Mouse (Mus musculus): ENCODE measurements at regions not wholly inside any gene's neighbourhood (a gene's known extent, or its start where the extent isn't known, plus 50 kb on each side); places are given as distances from the start of the nearest gene placed in this dataset.
"Not testable (repeated sequence)": the region's sequence is repeated elsewhere in the genome, so short reads cannot be mapped to it uniquely, and the experiment has no call there.

DNA sequence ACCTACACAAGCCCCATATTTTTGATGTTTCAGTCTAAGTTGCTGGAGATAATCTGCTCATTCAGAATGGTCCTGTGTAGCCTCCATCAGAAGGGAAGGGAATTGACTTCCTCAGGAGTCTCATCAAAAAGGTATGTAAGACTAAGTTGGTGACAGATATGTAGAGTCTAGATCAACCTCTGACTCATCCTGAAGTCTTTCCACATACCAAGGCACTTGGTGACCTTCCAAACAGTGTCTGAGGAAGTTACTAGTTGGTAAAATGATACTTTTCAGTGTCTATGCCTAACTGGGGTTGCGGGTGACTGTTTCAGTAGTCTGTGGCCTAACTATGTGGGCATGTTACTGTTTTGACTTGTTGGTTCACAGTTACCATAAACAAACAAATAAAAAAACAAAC, 133.0 kb upstream of the Plcb4 start:
- no peak for DNase-seq
- intact Hi-C loops (cut with DNase I; ENCODE audit: low total_unique reads) = no loop called here

DNA sequence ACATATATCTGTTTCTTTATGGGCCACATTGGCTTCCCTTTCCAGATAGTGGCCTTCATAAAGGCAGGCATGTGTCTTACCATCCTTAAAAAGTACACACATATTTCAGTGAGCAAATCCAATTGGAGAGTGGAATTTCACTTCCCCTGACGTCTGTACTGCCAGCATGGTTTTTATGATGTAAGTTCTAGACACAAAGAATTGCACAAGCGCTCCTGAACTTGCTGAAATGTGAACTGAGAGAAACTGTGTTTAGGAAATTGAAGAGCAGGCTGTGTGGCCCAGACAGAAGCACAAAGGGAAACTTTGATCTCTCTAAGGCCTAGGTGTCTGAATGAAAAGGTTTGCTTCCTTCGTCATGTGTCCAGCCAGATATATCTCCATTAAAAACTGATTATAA, 129.2 kb upstream of the Plcb4 start:
- no peak for DNase-seq

DNA sequence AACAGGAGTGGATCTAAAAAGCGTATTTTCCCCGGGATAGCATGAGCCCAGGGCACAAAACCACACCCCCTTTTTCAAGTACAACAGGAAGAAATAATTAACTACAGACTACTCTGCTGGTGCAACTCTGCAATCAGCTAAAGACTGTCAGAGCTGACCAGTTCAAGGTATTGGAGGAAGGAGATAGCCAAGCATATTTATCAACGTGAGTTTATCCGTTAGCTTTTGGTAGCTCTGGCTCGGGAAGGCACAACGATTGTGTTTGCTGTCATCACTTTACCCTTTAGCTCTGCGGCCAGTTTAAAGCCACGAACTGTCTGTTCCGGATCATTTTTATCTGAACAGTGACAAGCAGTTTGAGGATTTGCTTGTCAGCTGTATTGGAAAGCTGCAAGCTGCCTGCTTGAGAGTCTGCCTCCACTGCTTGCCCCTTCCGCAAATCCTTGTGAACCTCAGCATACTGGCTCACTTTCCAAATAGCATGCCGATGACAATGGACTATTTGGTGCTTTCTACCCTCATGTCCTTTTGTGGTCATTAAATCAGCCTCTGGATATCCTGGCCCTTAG, 122.4 kb upstream of the Plcb4 start:
- DNase-seq = no peak
- intact Hi-C loops (cut with DNase I; ENCODE audit: low total_unique reads) = no loop called here

More for the DNA sequence above, 129.2 kb upstream of the Plcb4 start:
- intact Hi-C loops (cut with DNase I; ENCODE audit: low total_unique reads) = no loop called here

DNA sequence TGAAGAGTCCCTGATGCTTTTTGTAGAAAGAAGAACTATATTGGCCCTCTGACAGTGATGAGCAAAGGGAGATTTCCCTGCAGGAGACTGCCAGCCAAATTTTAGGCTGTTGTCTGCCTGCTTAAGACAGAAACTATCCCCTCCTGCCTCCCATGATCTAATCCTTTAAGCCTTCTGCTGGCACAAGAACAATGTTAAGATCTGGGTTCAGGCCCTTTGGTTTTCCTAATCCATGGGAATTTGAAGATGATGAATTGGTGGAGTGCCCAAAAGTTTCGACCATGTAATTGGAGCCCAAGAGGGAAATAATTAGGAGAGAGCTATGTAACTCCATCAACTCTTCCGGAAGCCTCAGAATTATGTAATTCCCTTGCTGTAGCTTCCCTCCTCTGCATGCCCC, 120.8 kb upstream of the Plcb4 start:
- no peak for DNase-seq
- intact Hi-C loops (cut with DNase I; ENCODE audit: low total_unique reads) = no loop called here

DNA sequence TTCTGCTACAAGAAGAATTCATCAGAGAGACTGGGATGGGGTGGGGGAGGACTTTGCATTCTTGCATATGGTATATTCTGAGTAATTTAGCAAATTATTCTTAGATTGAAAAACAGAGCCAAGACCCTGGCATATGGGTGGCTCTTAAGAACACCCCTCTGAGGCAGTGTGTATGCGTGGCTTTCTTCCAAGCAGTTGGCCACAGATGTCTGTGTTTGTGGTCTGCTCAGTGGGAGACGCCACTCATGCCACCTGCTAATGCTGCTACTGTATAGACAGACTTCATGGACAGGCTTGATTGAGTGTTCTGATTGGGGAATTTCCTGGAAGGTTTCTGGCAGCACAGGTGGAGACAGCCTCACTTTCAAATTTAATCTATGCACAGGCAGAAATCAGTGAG, 117.8 kb upstream of the Plcb4 start:
- intact Hi-C loops (cut with DNase I; ENCODE audit: low total_unique reads) = no loop called here
- DNase-seq = no peak

DNA sequence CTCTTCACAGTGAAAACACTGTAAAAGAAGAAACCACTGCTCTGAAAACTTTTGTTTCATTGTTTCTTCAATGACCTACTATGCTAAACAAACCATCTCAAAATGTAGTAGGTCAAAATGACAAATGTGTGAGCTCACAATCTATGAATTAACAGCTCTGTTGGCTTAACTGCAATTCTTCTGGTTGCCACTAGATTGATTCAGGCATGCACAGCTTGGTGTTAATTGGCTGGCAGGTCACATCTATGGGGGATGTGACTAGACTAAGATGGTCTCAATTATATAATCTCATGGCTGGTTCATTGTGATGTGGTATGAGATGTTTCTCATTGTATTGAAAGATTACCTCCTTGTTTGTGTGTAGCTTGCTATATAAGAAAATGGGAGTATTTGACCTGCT, 116.9 kb upstream of the Plcb4 start:
- intact Hi-C loops (cut with DNase I; ENCODE audit: low total_unique reads) = no loop called here
- DNase-seq = no peak

DNA sequence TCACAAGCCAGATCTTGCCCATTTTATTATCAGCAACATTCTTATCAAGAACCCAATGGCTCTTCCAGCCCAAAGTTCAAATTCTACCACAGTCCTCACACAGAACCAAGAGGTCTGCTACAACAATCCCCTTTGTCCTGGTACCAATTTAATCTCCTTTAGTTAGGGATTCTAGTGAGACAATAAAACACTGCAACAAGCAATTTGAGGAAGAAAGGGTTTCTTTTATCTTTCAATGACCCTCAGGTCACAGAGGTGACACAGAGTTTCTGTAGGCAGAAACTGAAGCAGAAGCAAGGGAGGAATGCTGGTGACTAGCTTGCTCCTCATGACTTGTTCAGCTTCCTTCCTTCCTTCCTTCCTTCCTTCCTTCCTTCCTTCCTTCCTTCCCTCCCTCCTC, 113.9 kb upstream of the Plcb4 start:
- intact Hi-C loops (cut with DNase I; ENCODE audit: low total_unique reads) = no loop called here

DNA sequence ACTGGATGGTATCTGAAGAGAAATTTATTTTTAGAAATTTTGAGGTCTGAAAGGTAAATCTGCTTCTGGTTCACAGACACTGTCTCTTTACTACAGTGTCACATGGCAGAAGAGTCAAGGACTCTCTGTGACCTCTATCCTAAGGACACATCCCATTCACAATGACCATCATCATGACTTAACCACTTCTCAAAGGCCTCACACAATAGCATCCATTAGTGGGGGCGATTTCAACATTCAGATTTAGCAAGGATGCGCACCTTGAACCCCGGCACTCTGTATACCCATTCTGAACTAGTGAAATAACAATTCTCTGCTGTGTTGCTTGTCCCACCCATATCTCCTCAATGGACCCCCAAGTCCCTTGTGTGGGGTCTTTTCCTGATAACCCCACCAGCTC, 110.8 kb upstream of the Plcb4 start:
- intact Hi-C loops (cut with DNase I; ENCODE audit: low total_unique reads) = no loop called here
- DNase-seq = no peak

More for the DNA sequence above, 113.9 kb upstream of the Plcb4 start:
- no peak for DNase-seq

DNA sequence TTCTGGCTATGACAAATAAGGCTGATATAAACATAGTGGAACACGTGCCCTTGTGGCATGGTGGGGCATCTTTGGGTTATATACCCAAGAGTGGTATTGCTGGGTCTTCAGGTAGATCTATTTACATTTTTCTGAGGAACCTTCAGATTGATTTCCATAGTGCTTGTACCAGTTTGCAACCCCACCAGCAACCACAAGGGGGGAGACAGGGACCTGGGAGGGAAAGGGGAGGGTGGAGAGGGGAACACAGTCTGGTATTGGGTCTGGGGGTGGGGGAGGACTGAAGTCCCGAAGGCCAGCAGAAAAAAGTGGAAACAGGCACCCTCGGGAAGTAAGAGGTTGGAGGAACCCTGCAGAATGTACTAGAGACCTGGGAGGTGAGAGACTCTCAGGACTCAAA, 105.8 kb upstream of the Plcb4 start:
- DNase-seq = no peak
- intact Hi-C loops (cut with DNase I; ENCODE audit: low total_unique reads) = no loop called here

DNA sequence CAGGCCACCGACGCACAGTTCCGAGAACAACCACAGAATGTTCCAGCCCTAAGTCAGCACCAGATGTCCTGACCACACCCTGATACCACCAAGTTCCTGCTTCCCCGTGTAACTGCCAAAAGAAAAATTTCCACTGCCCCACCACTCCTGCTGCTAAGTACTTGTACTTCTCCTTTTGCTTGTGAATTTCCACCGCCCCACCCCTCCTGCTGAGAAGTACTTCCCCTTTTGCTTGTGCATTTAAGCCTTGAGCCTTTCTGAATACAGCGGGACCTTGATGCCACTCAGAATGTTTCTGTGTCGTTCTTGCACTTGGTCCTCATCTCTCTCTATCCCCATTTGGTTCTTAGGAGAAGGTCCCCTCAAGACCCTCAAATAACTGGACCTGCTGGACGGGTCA, 100.8 kb upstream of the Plcb4 start:
- DNase-seq; intact Hi-C loops (cut with DNase I; ENCODE audit: low total_unique reads): not testable (repeated sequence)

DNA sequence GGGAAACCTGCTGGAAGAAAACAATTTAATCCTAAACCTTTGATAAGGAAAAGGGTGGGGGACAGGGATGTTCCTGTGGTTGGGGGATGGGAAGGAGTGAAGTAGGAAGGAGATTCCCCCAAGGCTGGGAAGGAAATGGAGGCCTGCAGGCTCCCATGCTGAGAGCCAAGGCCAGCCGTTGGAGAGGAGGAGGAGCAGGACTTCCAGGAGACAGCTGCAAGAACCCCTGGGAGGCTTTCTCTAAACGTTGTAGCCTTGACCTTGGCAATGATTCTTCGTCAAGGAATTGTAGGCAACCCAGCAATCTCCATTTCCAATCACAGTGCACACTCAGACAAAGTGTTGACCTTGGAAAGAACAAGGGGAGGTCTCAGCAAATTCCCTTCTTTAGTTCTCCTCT, 99.5 kb upstream of the Plcb4 start:
- peak; percentile 47 for DNase-seq
- intact Hi-C loops (cut with DNase I; ENCODE audit: low total_unique reads) = no loop called here

DNA sequence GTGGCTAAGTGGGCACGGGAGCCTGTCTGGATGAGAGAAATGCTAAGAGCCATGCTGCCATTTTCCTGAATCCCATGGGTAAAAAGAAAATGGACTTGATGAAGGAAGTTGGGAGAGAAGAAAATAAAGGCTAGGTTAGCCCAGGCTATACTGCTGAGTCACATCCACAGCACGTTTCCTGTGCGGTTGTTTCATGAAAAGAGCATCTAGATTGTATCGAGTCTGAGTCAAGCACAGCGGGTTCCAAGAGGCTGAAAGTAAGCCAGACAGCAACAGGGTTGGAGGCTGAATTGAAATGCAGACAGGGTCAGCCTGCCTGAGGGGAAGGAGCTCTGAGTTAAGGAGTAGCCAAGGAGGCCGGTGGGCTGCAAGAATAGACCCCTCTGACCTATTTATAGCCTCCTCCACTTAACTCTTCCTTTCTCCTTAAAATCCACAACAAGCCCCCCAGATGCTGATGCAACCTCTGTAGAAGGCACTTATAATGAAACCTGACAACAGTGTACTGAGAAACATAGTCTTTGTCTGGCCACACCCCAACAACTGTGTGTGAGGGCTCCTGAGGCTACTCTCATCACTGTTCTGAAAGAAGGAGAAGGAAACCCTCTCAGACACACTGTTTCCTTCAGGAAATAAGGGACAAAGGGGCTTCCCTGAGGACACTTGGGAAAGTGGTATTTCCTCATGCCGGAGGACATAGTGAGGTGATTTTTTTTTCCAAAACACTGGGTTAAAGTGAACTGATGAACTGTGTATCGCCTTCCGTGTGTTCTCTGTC, 98.7 kb upstream of the Plcb4 start:
- intact Hi-C loops (cut with DNase I; ENCODE audit: low total_unique reads) = loop anchor here (10.0 kb wide), 1 partner anchor 95 kb away; the partner anchor contains the start of gene Plcb4
- DNase-seq = no peak

DNA sequence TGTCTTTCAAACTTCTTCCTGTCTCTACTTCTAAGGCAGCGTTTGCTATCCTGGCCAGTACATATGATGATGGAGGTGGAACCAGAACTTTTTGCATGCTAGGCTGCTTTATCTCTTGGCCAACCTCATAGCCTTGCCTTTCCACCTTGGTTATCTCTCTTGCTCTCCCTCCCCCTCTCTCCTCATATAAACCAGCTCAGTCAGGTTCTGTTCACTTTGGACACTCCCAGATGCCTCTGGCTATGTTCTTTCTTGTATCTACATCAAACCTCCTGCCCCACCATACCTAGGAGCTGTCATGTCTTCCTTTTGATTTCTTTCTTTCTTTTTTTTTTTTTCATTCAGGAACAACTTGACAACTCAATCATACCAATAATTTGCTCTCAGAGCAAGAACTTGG, 98.0 kb upstream of the Plcb4 start:
- intact Hi-C loops (cut with DNase I; ENCODE audit: low total_unique reads) = loop anchor here (10.0 kb wide), 1 partner anchor 94 kb away; the partner anchor contains the start of gene Plcb4
- no peak for DNase-seq

DNA sequence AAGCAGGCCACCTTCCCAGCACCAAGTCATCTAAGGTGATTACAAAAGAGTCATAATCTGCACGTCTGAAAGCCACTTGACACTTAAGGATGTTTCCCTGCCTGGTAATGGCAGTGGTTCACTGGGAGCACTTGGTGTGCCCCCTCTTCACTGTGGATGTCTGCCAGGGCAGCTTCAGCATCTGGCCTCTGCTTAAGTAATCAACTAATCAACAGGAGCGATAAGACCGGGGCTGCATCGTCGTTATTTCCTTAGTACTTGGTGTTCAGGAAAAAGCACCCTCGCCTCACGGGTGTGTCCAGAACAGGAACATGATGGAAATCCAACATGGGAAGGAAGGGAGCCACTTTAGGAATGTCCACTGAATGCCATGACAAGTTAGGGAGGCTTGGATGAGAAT, 97.1 kb upstream of the Plcb4 start:
- peak; percentile 21 for DNase-seq
- intact Hi-C loops (cut with DNase I; ENCODE audit: low total_unique reads) = loop anchor here (10.0 kb wide), 1 partner anchor 93 kb away; the partner anchor contains the start of gene Plcb4

DNA sequence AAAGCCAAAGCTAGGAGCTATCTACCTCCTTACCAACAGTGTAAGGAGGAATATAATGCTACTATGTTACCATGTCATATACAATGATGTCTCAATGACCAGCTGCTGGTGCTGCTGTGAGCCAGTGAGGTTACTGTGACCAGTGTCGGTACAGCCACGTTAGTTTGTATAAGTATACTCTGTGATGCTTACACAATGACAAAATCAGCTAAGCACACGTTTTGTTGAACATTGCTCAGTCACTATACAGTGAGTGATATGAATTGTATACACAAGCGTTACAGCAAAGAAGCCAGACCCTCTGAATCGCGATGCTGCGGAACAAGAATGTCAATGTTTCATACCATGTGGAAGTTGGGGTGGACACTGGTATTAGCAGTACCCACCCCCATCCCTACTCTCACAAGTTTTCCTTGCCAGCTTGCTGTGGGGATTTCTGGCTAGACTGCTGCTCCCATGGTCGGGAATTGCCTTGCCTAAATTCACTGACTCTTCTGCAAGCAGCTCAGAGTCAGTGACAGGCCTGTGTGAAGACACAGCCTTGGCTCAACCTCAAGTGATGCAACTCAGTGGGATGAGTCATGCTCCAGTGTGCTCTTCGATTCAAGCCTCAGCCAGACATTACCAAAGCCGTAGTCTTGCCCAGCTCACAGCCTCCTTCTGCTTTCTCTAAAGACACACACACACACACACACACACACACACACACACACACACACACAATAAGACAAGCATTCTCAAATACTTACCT, 96.5 kb upstream of the Plcb4 start:
- peak; percentile 76 for DNase-seq
- intact Hi-C loops (cut with DNase I; ENCODE audit: low total_unique reads) = loop anchor here (10.0 kb wide), 1 partner anchor 92 kb away; the partner anchor contains the start of gene Plcb4

DNA sequence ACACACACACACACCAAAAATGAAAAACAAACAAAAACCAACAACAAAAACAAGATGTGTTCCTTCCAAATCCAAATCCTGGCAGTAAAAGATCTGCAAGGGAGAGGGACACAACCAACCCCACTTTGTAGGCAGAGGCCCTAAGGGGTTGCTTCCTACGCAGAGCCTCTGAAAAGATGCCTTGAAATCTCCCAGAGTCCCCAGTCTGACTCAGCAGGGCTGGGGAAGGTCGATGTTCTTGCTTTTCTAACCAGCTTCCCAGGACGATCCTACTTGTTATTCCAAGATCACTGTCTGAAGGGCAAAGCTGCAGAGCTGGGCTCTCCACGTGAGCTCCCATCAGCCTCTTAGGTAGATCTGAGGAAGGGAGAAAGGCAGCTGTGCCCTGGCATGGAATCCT, 94.6 kb upstream of the Plcb4 start:
- no peak for DNase-seq
- intact Hi-C loops (cut with DNase I; ENCODE audit: low total_unique reads) = loop anchor here (10.0 kb wide), 1 partner anchor 91 kb away; the partner anchor contains the start of gene Plcb4

DNA sequence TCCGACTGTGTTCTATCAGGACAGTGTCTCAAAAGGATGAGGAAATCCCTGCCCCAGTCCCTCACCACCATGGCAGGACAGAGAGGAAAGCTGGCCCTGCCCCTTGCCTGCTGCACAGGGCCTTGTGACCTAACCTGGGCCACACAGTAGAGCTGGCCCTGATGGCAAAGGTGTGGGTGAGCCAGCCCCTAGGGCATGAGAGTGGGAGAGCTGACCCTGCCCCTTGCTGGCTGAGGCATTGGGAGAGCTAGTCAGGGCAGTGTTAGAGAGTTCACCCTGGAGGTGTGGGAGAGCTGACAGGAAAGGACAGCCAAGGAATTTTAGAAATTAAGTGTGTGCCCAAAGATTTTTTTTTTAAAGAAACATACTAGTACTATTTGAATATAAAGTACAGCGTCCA, 90.5 kb upstream of the Plcb4 start:
- intact Hi-C loops (cut with DNase I; ENCODE audit: low total_unique reads) = loop anchor here (10.0 kb wide), 1 partner anchor 86 kb away; the partner anchor contains the start of gene Plcb4
- no peak for DNase-seq

DNA sequence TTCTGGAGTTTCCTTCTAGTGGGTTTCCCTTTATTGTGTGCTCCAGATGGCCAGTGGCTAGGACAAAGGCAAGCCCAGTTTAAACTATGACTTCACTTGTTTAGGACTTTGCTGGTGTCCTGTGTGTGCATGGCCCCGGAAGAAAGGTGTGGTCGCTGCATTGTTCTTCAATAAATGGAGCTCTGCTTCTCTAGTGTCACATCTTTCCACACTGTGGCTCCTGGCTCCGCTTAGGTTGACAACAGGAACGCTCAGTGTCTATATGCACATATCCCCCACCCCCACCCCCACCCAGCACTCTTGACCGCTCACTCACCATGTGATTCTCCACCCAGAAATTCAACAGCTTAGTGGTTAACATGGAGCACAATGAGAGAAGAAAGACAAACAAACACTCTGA, 87.2 kb upstream of the Plcb4 start:
- no peak for DNase-seq
- intact Hi-C loops (cut with DNase I; ENCODE audit: low total_unique reads) = no loop called here

DNA sequence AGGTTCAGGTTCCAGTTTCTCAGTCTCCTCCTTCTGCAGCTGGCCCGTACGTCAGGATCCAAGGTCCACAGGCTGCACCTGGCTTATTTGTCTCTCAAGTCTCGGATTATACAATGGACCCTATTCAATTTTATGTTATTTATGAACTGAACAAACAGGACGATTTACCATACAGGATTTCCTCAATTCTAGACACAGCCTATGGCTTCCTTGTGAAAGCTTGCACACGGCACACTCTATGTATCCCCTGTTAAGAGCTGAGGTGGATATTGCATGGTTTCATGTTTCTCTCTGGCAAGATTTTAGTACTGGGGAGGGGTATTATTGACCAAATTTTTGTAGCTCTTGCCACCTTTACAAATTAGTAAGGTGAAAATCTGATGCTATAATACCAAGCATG, 81.6 kb upstream of the Plcb4 start:
- intact Hi-C loops (cut with DNase I; ENCODE audit: low total_unique reads) = no loop called here
- no peak for DNase-seq

DNA sequence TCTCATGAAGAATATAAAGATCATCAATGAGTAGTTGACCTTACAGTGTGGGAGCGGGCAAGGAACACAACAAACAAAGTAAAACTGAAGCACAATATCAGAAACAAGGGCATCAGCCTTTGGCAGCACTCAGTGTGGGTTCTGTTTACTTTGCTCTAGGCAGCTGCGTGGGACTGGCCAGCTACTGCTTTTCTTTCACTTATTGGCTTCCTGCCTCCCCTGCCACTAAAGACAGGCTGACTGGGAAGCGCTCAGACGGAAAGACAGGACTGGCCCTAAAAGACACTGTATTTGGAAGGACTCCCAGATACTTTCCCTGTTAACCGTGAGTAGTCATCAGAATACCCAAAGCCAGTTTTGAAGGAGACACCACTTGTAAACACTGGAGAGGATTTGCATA, 80.7 kb upstream of the Plcb4 start:
- intact Hi-C loops (cut with DNase I; ENCODE audit: low total_unique reads) = no loop called here
- peak; percentile 25 for DNase-seq
